Mouse (Mus musculus) intestine, postnatal 0 days (tissue): ENCODE results near the gene Slc2a13. TPM values are rescaled to one million over a fixed set of nuclear protein-coding genes. Genes with fewer than 3 reads are reported as not detected.

Experiments used
- ATAC-seq: fragments of 200-750 bp; cut with Nextera tagmentation; 2 replicates; pipeline ENCODE4 v1.8.0; 2017; ENCODE audit warnings: mild to moderate bottlenecking, moderate TSS enrichment, moderate library complexity
- H3K27ac ChIP-seq: fragments of 300-500 bp; sonication (generic); 2 replicates; pipeline ENCODE4 v1.5.1; 2014; ENCODE audit warnings: mild to moderate bottlenecking, low read depth, low read length, moderate library complexity
- H3K27me3 ChIP-seq: fragments of 300-500 bp; sonication (generic); replicated peaks from 2 replicates; pipeline ENCODE4 v1.6.1; 2014; ENCODE audit warnings: low read length, mixed read lengths; ENCODE audit not compliant: control insufficient read depth, insufficient read depth
- H3K36me3 ChIP-seq: fragments of 300-500 bp; sonication (generic); 2 replicates; pipeline ENCODE4 v1.6.1; 2014; ENCODE audit warnings: mild to moderate bottlenecking, moderate library complexity; ENCODE audit not compliant: control insufficient read depth, insufficient read depth
- H3K4me1 ChIP-seq: fragments of 300-500 bp; sonication (generic); replicated peaks from 2 replicates; pipeline ENCODE4 v1.6.1; 2014; ENCODE audit warnings: antibody characterized with exemption, low read length, mixed read lengths; ENCODE audit not compliant: control insufficient read depth, insufficient read depth
- H3K4me2 ChIP-seq: fragments of 300-500 bp; sonication (generic); replicated peaks from 2 replicates; pipeline ENCODE4 v1.6.1; 2014; ENCODE audit warnings: low read depth, mild to moderate bottlenecking, moderate library complexity
- H3K4me3 ChIP-seq: fragments of 300-500 bp; sonication (generic); 2 replicates; pipeline ENCODE4 v1.5.1; 2014; ENCODE audit warnings: low read depth, low read length
- H3K9ac ChIP-seq: fragments of 300-500 bp; sonication (generic); 2 replicates; pipeline ENCODE4 v1.6.1; 2014; ENCODE audit warnings: mild to moderate bottlenecking, low read depth, low read length
- H3K9me3 ChIP-seq: fragments of 300-500 bp; sonication (generic); 2 replicates; pipeline ENCODE4 v1.6.1; 2016; ENCODE audit warnings: mixed run types; ENCODE audit not compliant: control insufficient read depth
- CTCF ChIP-seq: sonication (generic); IDR thresholded peaks from 2 replicates; pipeline ENCODE4 v1.5.1; 2016; ENCODE audit warnings: low read depth, mild to moderate bottlenecking, control low read depth, antibody characterized with exemption, moderate library complexity
- WGBS: fragments of 180-500 bp; shearing (Covaris S2); extraction: QIAGEN DNeasy Blood & Tissue Kit; methylation state at CpG from one replicate; pipeline ENCODE4 v1.1.7; 2014; 5-methylcytosine and 5-hydroxymethylcytosine counted together
- polyA plus RNA-seq: library from polyadenylated mRNA; unstranded; fragments of >200 nt; fragmentation: Nextera tagmentation; extraction: Ambion mirVana; gene quantifications from 2 replicates; pipeline ENCODE4 v1.2.1, GENCODE M21; 2015

The Slc2a13 gene
- polyA plus RNA-seq, 1 experiment from 2014 or later = 0.76 TPM

- H3K4me1 ChIP-seq = no peaks in the 10 kb centered on the region
- no peaks in the 10 kb centered on the region for H3K27me3 ChIP-seq
- WGBS = 67% methylated on average over 2 of the region's 2 CpGs
- no peak for ATAC-seq
- TF ChIP-seq CTCF = no peak
- no peak overlapping the region for H3K4me2 ChIP-seq
- no peaks in the 10 kb centered on the region for H3K9me3 ChIP-seq
- H3K36me3 ChIP-seq = no peaks in the 10 kb centered on the region
- no peak overlapping the region for H3K27ac ChIP-seq
- H3K4me3 ChIP-seq = no peak overlapping the region
- H3K9ac ChIP-seq = no peak overlapping the region
Measured at GRCm38 (mm10) chr15:91526876-91527275, 46.2 kb downstream of the Slc2a13 start.

GRCm38 (mm10) chr15:91526166-91526565 is 46.9 kb downstream of the Slc2a13 start:
- Histone ChIP-seq H3K9ac (no peak overlapping the region), H3K27me3 (no peaks in the 10 kb centered on the region), H3K4me2 (no peak overlapping the region), H3K27ac (no peak overlapping the region), H3K9me3 (no peaks in the 10 kb centered on the region), H3K4me3 (no peak overlapping the region), H3K36me3 (no peaks in the 10 kb centered on the region), H3K4me1 (no peaks in the 10 kb centered on the region)
- TF ChIP-seq CTCF = no peak
- WGBS = 84% methylated on average over 3 of the region's 3 CpGs
- ATAC-seq = no peak

GRCm38 (mm10) chr15:91524451-91524850 is 48.6 kb downstream of the Slc2a13 start:
- Histone ChIP-seq H3K36me3 (no peaks in the 10 kb centered on the region), H3K4me1 (no peaks in the 10 kb centered on the region), H3K27me3 (no peaks in the 10 kb centered on the region), H3K9ac (no peak overlapping the region), H3K4me2 (no peak overlapping the region), H3K9me3 (no peaks in the 10 kb centered on the region), H3K4me3 (no peak overlapping the region), H3K27ac (no peak overlapping the region)
- no peak for ATAC-seq
- 62% methylated on average over 10 of the region's 10 CpGs for WGBS
- TF ChIP-seq CTCF = no peak

GRCm38 (mm10) chr15:91503291-91503690 is 69.8 kb downstream of the Slc2a13 start:
- Histone ChIP-seq H3K36me3 (no peaks in the 10 kb centered on the region), H3K4me3 (no peak overlapping the region), H3K9me3 (no peaks in the 10 kb centered on the region), H3K9ac (no peak overlapping the region), H3K4me1 (no peaks in the 10 kb centered on the region), H3K27me3 (no peaks in the 10 kb centered on the region), H3K27ac (no peak overlapping the region), H3K4me2 (no peak overlapping the region)
- ATAC-seq = no peak
- no peak for TF ChIP-seq CTCF
- WGBS = 85% methylated on average over 6 of the region's 6 CpGs

GRCm38 (mm10) chr15:91502661-91503060 is 70.4 kb downstream of the Slc2a13 start:
- Histone ChIP-seq H3K27ac (no peak overlapping the region), H3K4me3 (no peak overlapping the region), H3K9ac (no peak overlapping the region), H3K36me3 (no peaks in the 10 kb centered on the region), H3K27me3 (no peaks in the 10 kb centered on the region), H3K4me2 (no peak overlapping the region), H3K4me1 (no peaks in the 10 kb centered on the region), H3K9me3 (no peaks in the 10 kb centered on the region)
- 56% methylated on average over 1 of the region's 1 CpGs for WGBS
- TF ChIP-seq CTCF = no peak
- ATAC-seq = no peak

- ATAC-seq = no peak
- no peaks in the 10 kb centered on the region for H3K36me3 ChIP-seq
- H3K4me1 ChIP-seq = no peaks in the 10 kb centered on the region
- no peak overlapping the region for H3K4me3 ChIP-seq
- H3K9ac ChIP-seq = no peak overlapping the region
- TF ChIP-seq CTCF = no peak
- no peak overlapping the region for H3K27ac ChIP-seq
- no peak overlapping the region for H3K4me2 ChIP-seq
- H3K9me3 ChIP-seq = no peaks in the 10 kb centered on the region
- no peaks in the 10 kb centered on the region for H3K27me3 ChIP-seq
- 76% methylated on average over 9 of the region's 9 CpGs for WGBS
Measured at GRCm38 (mm10) chr15:91502235-91502634, 70.8 kb downstream of the Slc2a13 start.

- Histone ChIP-seq H3K4me3 (no peak overlapping the region), H3K4me2 (no peak overlapping the region), H3K27me3 (no peaks in the 10 kb centered on the region), H3K36me3 (no peaks in the 10 kb centered on the region), H3K9me3 (no peaks in the 10 kb centered on the region), H3K9ac (no peak overlapping the region), H3K4me1 (no peaks in the 10 kb centered on the region), H3K27ac (no peak overlapping the region)
- 60% methylated on average over 4 of the region's 4 CpGs for WGBS
- no peak for ATAC-seq
- no peak for TF ChIP-seq CTCF
Measured at GRCm38 (mm10) chr15:91495014-91495413, 78.0 kb downstream of the Slc2a13 start.
